Mouse (Mus musculus): ENCODE results near the gene Synj2. TPM values are rescaled to one million over a fixed set of nuclear protein-coding genes. Genes with fewer than 3 reads are reported as not detected.

The Synj2 gene
- polyA plus RNA-seq, 1 experiment from 2014 or later = 2.4 TPM

- Histone ChIP-seq H3K4me3 (replicated peaks; ENCODE audit: low read depth, low read length) (peak overlapping the region; percentile 59), H3K9ac (ENCODE audit: low read depth, low read length) (0 out of 2 replicates have a peak overlapping the region, but pooled peaks have one; percentile 44), H3K4me2 (ENCODE audit: low read length) (peak overlapping the region; percentile 65), H3K9me3 (replicated peaks; ENCODE audit: low read length) (no peaks in the 10 kb centered on the region), H3K4me1 (replicated peaks; ENCODE audit: insufficient read depth, low read length) (no peaks in the 10 kb centered on the region), H3K36me3 (ENCODE audit: insufficient read depth, low read length) (no peaks in the 10 kb centered on the region), H3K27ac (no peak overlapping the region), H3K27me3 (ENCODE audit: insufficient read depth, low read length) (no peaks in the 10 kb centered on the region)
- ATAC-seq (replicated peaks; ENCODE audit: low FRiP score, low read depth) (peak; percentile 89), DNase-seq (ENCODE audit: low spot score) (peak; percentile 88)
- WGBS = under 1% methylated on average over 36 of the region's 38 CpGs
- peak; percentile 74 for TF ChIP-seq CTCF (IDR thresholded peaks at IDR 0.05; ENCODE audit: low read depth)
Measured at GRCm38 (mm10) chr17:5940792-5941191, 288 bp upstream of the Synj2 start.

GRCm38 (mm10) chr17:5942156-5942555, 1.1 kb downstream of the Synj2 start:
- H3K9me3 ChIP-seq (replicated peaks; ENCODE audit: low read length) = no peaks in the 10 kb centered on the region
- no peak overlapping the region for H3K27ac ChIP-seq
- 0 out of 2 replicates have a peak, but pooled peaks cover 2% of the 10 kb centered on the region for H3K4me1 ChIP-seq (replicated peaks; ENCODE audit: insufficient read depth, low read length)
- DNase-seq (ENCODE audit: low spot score) (no peak), ATAC-seq (replicated peaks; ENCODE audit: low FRiP score, low read depth) (no peak)
- H3K27me3 ChIP-seq (ENCODE audit: insufficient read depth, low read length) = no peaks in the 10 kb centered on the region
- no peak for TF ChIP-seq CTCF (IDR thresholded peaks at IDR 0.05; ENCODE audit: low read depth)
- H3K4me3 ChIP-seq (replicated peaks; ENCODE audit: low read depth, low read length) = peak overlapping the region; percentile 59; the same call in 1 of the 2 replicates
- 70% methylated on average over 3 of the region's 3 CpGs for WGBS
- peak overlapping the region; percentile 65; the same call in 1 of the 2 replicates for H3K4me2 ChIP-seq (ENCODE audit: low read length)
- no peak overlapping the region for H3K9ac ChIP-seq (ENCODE audit: low read depth, low read length)
- H3K36me3 ChIP-seq (ENCODE audit: insufficient read depth, low read length) = no peaks in the 10 kb centered on the region

DNA sequence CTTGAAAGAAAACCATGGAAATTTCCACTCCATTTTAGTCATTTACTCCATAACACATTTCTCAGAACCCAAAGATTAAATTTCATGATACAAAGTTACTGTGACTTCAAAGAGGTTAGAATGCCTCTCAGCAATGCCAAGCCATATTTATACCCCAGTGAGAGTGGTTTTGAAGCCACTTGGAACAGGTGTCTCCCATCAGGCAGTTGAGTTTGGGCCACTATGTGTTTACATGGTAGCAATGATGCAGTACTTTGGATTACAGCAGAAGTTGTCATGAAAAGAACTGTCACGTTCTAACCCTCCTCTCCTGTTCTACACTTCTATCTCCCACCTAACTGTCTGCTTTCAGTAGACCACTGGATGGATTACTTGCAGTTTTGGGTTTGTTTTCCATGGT, 2.0 kb downstream of the Synj2 start:
- Histone ChIP-seq H3K27me3 (ENCODE audit: insufficient read depth, low read length) (no peaks in the 10 kb centered on the region), H3K9ac (ENCODE audit: low read depth, low read length) (no peak overlapping the region), H3K4me2 (ENCODE audit: low read length) (no peak overlapping the region), H3K4me3 (replicated peaks; ENCODE audit: low read depth, low read length) (no peak overlapping the region), H3K27ac (no peak overlapping the region; the same call in 1 of the 2 replicates), H3K9me3 (replicated peaks; ENCODE audit: low read length) (no peaks in the 10 kb centered on the region), H3K4me1 (replicated peaks; ENCODE audit: insufficient read depth, low read length) (0 out of 2 replicates have a peak, but pooled peaks cover 2% of the 10 kb centered on the region), H3K36me3 (ENCODE audit: insufficient read depth, low read length) (no peaks in the 10 kb centered on the region)
- WGBS = 68% methylated on average over 1 of the region's 1 CpGs
- ATAC-seq (replicated peaks; ENCODE audit: low FRiP score, low read depth) (no peak), DNase-seq (ENCODE audit: low spot score) (no peak)
- no peak for TF ChIP-seq CTCF (IDR thresholded peaks at IDR 0.05; ENCODE audit: low read depth)

DNA sequence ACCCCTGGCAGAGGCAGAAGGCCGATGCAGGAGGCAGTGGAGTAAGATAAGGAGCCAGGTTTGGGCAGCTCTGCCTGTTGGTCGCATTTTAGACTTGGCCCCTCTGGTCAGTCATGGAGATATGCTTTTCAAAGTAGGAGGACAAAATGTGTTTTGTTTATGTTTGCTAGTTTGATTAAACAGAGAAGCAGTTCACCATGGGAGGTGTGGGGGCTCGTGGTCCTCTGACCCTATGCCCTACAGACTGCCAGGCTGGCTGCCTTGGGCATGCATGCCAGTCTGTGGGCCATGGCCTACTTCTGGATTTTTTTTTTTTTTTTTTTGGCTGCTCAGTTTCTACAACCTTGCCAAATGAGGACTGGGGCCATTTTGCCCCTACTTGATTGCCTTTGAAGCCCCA, 6.0 kb downstream of the Synj2 start:
- Histone ChIP-seq H3K27ac (no peak overlapping the region), H3K9me3 (replicated peaks; ENCODE audit: low read length) (no peaks in the 10 kb centered on the region), H3K9ac (ENCODE audit: low read depth, low read length) (no peak overlapping the region), H3K36me3 (ENCODE audit: insufficient read depth, low read length) (no peaks in the 10 kb centered on the region), H3K27me3 (ENCODE audit: insufficient read depth, low read length) (no peaks in the 10 kb centered on the region), H3K4me1 (replicated peaks; ENCODE audit: insufficient read depth, low read length) (0 out of 2 replicates have a peak, but pooled peaks cover 2% of the 10 kb centered on the region), H3K4me3 (replicated peaks; ENCODE audit: low read depth, low read length) (no peak overlapping the region), H3K4me2 (ENCODE audit: low read length) (no peak overlapping the region)
- WGBS = 66% methylated on average over 3 of the region's 3 CpGs
- DNase-seq (ENCODE audit: low spot score) (no peak), ATAC-seq (replicated peaks; ENCODE audit: low FRiP score, low read depth) (no peak)
- TF ChIP-seq CTCF (IDR thresholded peaks at IDR 0.05; ENCODE audit: low read depth) = no peak

GRCm38 (mm10) chr17:5952455-5952854, 11.4 kb downstream of the Synj2 start:
- 64% methylated on average over 4 of the region's 4 CpGs for WGBS
- no peak for DNase-seq (ENCODE audit: low spot score)
- no peak overlapping the region for H3K4me3 ChIP-seq (replicated peaks; ENCODE audit: low read depth, low read length)
- H3K27ac ChIP-seq = no peak overlapping the region
- no peak for TF ChIP-seq CTCF (IDR thresholded peaks at IDR 0.05; ENCODE audit: low read depth)
- no peak for ATAC-seq (replicated peaks; ENCODE audit: low FRiP score, low read depth)
- H3K27me3 ChIP-seq (ENCODE audit: insufficient read depth, low read length) = no peaks in the 10 kb centered on the region
- H3K4me1 ChIP-seq (replicated peaks; ENCODE audit: insufficient read depth, low read length) = no peaks in the 10 kb centered on the region
- no peak overlapping the region for H3K9ac ChIP-seq (ENCODE audit: low read depth, low read length)
- H3K36me3 ChIP-seq (ENCODE audit: insufficient read depth, low read length) = no peaks in the 10 kb centered on the region
- H3K9me3 ChIP-seq (replicated peaks; ENCODE audit: low read length) = no peaks in the 10 kb centered on the region
- no peak overlapping the region for H3K4me2 ChIP-seq (ENCODE audit: low read length)

DNA sequence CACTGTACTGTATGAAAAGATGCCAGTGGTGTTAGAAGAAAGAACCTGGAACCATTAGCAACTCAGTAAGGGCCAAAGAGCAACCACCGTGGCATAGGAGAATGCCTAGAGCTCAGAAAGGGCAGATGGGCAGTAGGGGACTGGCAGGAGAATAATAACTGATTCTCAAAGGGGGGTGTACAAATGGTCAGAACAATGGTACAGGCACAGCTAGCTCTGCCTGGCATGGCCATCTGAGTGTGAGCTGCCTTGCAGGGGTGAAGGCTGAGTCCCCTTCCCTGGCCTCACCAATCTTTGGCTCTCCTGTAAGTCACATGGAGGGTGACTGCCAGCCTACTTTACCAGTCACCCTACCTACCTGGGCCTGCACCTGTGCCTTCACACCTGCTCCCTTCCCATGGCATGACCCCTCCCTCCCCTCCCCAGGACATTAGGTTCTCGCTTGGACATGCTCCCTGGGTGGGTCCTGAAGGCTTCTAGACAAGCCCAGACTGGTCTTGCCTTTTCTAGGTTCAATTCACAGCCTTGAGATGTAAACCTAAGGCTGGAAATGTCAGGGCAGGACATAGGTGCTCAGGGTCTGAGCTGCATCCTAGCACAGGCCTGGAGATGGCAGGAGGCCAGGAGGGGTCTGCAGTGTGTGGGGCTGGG, 15.4 kb downstream of the Synj2 start:
- TF ChIP-seq CTCF (IDR thresholded peaks at IDR 0.05; ENCODE audit: low read depth) = no peak
- Histone ChIP-seq H3K4me1 (replicated peaks; ENCODE audit: insufficient read depth, low read length) (peaks cover 11% of the 10 kb centered on the region), H3K9ac (ENCODE audit: low read depth, low read length) (no peak overlapping the region), H3K9me3 (replicated peaks; ENCODE audit: low read length) (no peaks in the 10 kb centered on the region), H3K27me3 (ENCODE audit: insufficient read depth, low read length) (no peaks in the 10 kb centered on the region), H3K4me3 (replicated peaks; ENCODE audit: low read depth, low read length) (no peak overlapping the region), H3K27ac (no peak overlapping the region), H3K36me3 (ENCODE audit: insufficient read depth, low read length) (no peaks in the 10 kb centered on the region), H3K4me2 (ENCODE audit: low read length) (no peak overlapping the region)
- WGBS = 85% methylated on average over 2 of the region's 2 CpGs
- ATAC-seq (replicated peaks; ENCODE audit: low FRiP score, low read depth) (no peak), DNase-seq (ENCODE audit: low spot score) (no peak)
